21 mouse cellular contexts compared by ENCODE assay signal in genomic region chr4:63154699-63155098, GRCm38 (mm10). TPM values are rescaled to one million over a fixed set of nuclear protein-coding genes. Genes with fewer than 3 reads are reported as not detected.
DNase-seq lines count a peak whose midpoint lies in the region; ATAC-seq and TF ChIP-seq lines count a peak whose summit lies in the region.
"Had no signal": no experiment of that assay in that cellular context is flagged by ENCODE, and none has a peak within 500 bp of the region (broad histone marks: within the 10 kb centered on the region; RNA-seq: fewer than 3 reads in every experiment).

Gene Ambp, minus strand, starts transcription at chr4:63154799.

- H3K9me3 ChIP-seq in intestine, embryonic 14.5 days (ENCODE audit: control insufficient read depth, low read length): no peaks in the 10 kb centered on the region
- H3K9me3 ChIP-seq in intestine, postnatal 0 days (ENCODE audit: control insufficient read depth): no peaks in the 10 kb centered on the region
- H3K9me3 ChIP-seq in liver, embryonic 11.5 days (ENCODE audit: control insufficient read depth, low read length): no peaks in the 10 kb centered on the region
- H3K9me3 ChIP-seq in stomach, embryonic 15.5 days: no peaks in the 10 kb centered on the region
- H3K9me3 ChIP-seq: embryonic facial prominence, embryonic 12.5 days; hindbrain, embryonic 12.5 days; midbrain, embryonic 12.5 days had no signal

- DNase-seq in adrenal gland, postnatal 10 days: no peak
- no peak for DNase-seq in adrenal gland, adult 8-10 months
- DNase-seq in intestine, embryonic 14.5 days (ENCODE audit: low spot score): no peak
- DNase-seq in liver, embryonic 11.5 days (ENCODE audit: low spot score): no peak
- no peak for DNase-seq in gastrocnemius, postnatal 10 days
- no peak for DNase-seq in cerebellum, postnatal 36 days
- DNase-seq: cerebellum, adult 9-10 months; gastrocnemius, postnatal 36 days; heart, postnatal 10 days; lung, postnatal 10 days had no signal

- no peak within 1 kb of the TSS for H3K4me3 ChIP-seq in intestine, embryonic 14.5 days (ENCODE audit: low read depth, low read length)
- no peak within 1 kb of the TSS for H3K4me3 ChIP-seq in intestine, postnatal 0 days (ENCODE audit: low read depth, low read length)
- H3K4me3 ChIP-seq in liver, embryonic 11.5 days (ENCODE audit: low read depth, low read length): peak within 1 kb of the TSS; percentile 48
- no peak within 1 kb of the TSS for H3K4me3 ChIP-seq in stomach, embryonic 15.5 days (replicated peaks)
- H3K4me3 ChIP-seq: embryonic facial prominence, embryonic 12.5 days; hindbrain, embryonic 12.5 days; midbrain, embryonic 12.5 days had no signal

- H3K4me1 ChIP-seq in intestine, embryonic 14.5 days (replicated peaks; ENCODE audit: control insufficient read depth, insufficient read depth, low read length): no peaks in the 10 kb centered on the region
- peaks cover 8% of the 10 kb centered on the region; the same call in 1 of the 2 replicates for H3K4me1 ChIP-seq in intestine, postnatal 0 days (replicated peaks; ENCODE audit: control insufficient read depth, insufficient read depth, low read length)
- H3K4me1 ChIP-seq in liver, embryonic 11.5 days (replicated peaks; ENCODE audit: control insufficient read depth, insufficient read depth, low read length): 0 out of 2 replicates have a peak, but pooled peaks cover 2% of the 10 kb centered on the region
- H3K4me1 ChIP-seq in stomach, embryonic 15.5 days: 0 out of 2 replicates have a peak, but pooled peaks cover 9% of the 10 kb centered on the region
- H3K4me1 ChIP-seq: embryonic facial prominence, embryonic 12.5 days; hindbrain, embryonic 12.5 days; midbrain, embryonic 12.5 days had no signal

- no peaks in the 10 kb centered on the region for H3K36me3 ChIP-seq in intestine, embryonic 14.5 days (ENCODE audit: control insufficient read depth, insufficient read depth, low read length)
- no peaks in the 10 kb centered on the region for H3K36me3 ChIP-seq in intestine, postnatal 0 days (ENCODE audit: control insufficient read depth, insufficient read depth)
- H3K36me3 ChIP-seq in liver, embryonic 11.5 days (ENCODE audit: control insufficient read depth, insufficient read depth, low read length): no peaks in the 10 kb centered on the region
- H3K36me3 ChIP-seq in stomach, embryonic 15.5 days: no peaks in the 10 kb centered on the region
- H3K36me3 ChIP-seq: embryonic facial prominence, embryonic 12.5 days; hindbrain, embryonic 12.5 days; midbrain, embryonic 12.5 days had no signal

- H3K4me2 ChIP-seq in intestine, embryonic 14.5 days (ENCODE audit: low read length): no peak within 1 kb of the TSS
- H3K4me2 ChIP-seq in intestine, postnatal 0 days (replicated peaks; ENCODE audit: low read depth): no peak within 1 kb of the TSS
- H3K4me2 ChIP-seq in liver, embryonic 11.5 days: peak within 1 kb of the TSS; percentile 59
- peak within 1 kb of the TSS; percentile 9 for H3K4me2 ChIP-seq in stomach, embryonic 15.5 days
- H3K4me2 ChIP-seq: embryonic facial prominence, embryonic 12.5 days; hindbrain, embryonic 12.5 days; midbrain, embryonic 12.5 days had no signal

- H3K27ac ChIP-seq in intestine, embryonic 14.5 days (ENCODE audit: low read depth): no peak within 1 kb of the TSS; the same call in 1 of the 2 replicates
- no peak within 1 kb of the TSS for H3K27ac ChIP-seq in intestine, postnatal 0 days (ENCODE audit: low read depth, low read length)
- peak within 1 kb of the TSS; percentile 69 for H3K27ac ChIP-seq in liver, embryonic 11.5 days (ENCODE audit: low read depth, low read length)
- H3K27ac ChIP-seq in stomach, embryonic 15.5 days: no peak within 1 kb of the TSS
- H3K27ac ChIP-seq: embryonic facial prominence, embryonic 12.5 days; hindbrain, embryonic 12.5 days; midbrain, embryonic 12.5 days had no signal

- WGBS in intestine, embryonic 14.5 days: 67% methylated on average over 5 of the region's 5 CpGs
- 62% methylated on average over 5 of the region's 5 CpGs for WGBS in intestine, postnatal 0 days
- WGBS in liver, embryonic 11.5 days: 53% methylated on average over 5 of the region's 5 CpGs
- 62% methylated on average over 5 of the region's 5 CpGs for WGBS in stomach, embryonic 15.5 days

- no peak for ATAC-seq in intestine, embryonic 14.5 days (replicated peaks; ENCODE audit: low FRiP score, low TSS enrichment, low read depth)
- ATAC-seq in intestine, postnatal 0 days: no peak
- ATAC-seq in liver, embryonic 11.5 days (replicated peaks; ENCODE audit: low FRiP score): no peak
- no peak for ATAC-seq in stomach, embryonic 15.5 days (ENCODE audit: insufficient read depth, low FRiP score, low read depth)
- ATAC-seq: activated CD4-positive, CD25-positive, alpha-beta regulatory T cell, adult 4 months; forebrain, embryonic 16.5 days had no signal

- H3K9ac ChIP-seq in intestine, embryonic 14.5 days (ENCODE audit: low read length): no peak within 1 kb of the TSS
- H3K9ac ChIP-seq in intestine, postnatal 0 days (ENCODE audit: low read depth, low read length): no peak within 1 kb of the TSS
- peak within 1 kb of the TSS; percentile 34; the same call in 1 of the 2 replicates for H3K9ac ChIP-seq in liver, embryonic 11.5 days (ENCODE audit: low read depth, low read length)
- no peak within 1 kb of the TSS for H3K9ac ChIP-seq in stomach, embryonic 15.5 days
- H3K9ac ChIP-seq: embryonic facial prominence, embryonic 12.5 days; hindbrain, embryonic 12.5 days; midbrain, embryonic 12.5 days had no signal

- H3K27me3 ChIP-seq in intestine, embryonic 14.5 days (replicated peaks; ENCODE audit: control insufficient read depth, insufficient read depth, low read length): no peaks in the 10 kb centered on the region
- no peaks in the 10 kb centered on the region for H3K27me3 ChIP-seq in intestine, postnatal 0 days (replicated peaks; ENCODE audit: control insufficient read depth, insufficient read depth, low read length)
- no peaks in the 10 kb centered on the region for H3K27me3 ChIP-seq in liver, embryonic 11.5 days (replicated peaks; ENCODE audit: control insufficient read depth, insufficient read depth, low read length)
- no peaks in the 10 kb centered on the region for H3K27me3 ChIP-seq in stomach, embryonic 15.5 days (replicated peaks)
- H3K27me3 ChIP-seq: embryonic facial prominence, embryonic 12.5 days; hindbrain, embryonic 12.5 days; midbrain, embryonic 12.5 days had no signal

- no peak for TF ChIP-seq CTCF in intestine, postnatal 0 days (IDR thresholded peaks at IDR 0.05; ENCODE audit: low read depth)

RNA-seq across cellular contexts. Expression of gene Ambp, which starts in this region (rescaled TPM):
- 100 to 1,000 TPM; 247 to 625 TPM for total RNA-seq in adrenal gland, postnatal 10 days (2021)
- under 1 TPM in 3 of 4 experiments, not detected in 1; 0.28 to 0.83 (median 0.38) TPM for total RNA-seq in adrenal gland, adult 8-10 months (2022)
- polyA plus RNA-seq in intestine, embryonic 14.5 days (2014; fragmentation: Nextera tagmentation; extraction: Ambion mirVana): 17.0 and 53.1 TPM in 2 replicates
- polyA plus RNA-seq in intestine, postnatal 0 days (2015; fragmentation: Nextera tagmentation; extraction: Ambion mirVana): 7.8 and 8.8 TPM in 2 replicates
- polyA plus RNA-seq in liver, embryonic 11.5 days (2014; fragmentation: Nextera tagmentation; extraction: Ambion mirVana): 736 and 748 TPM in 2 replicates
- 156 and 167 TPM in 2 replicates for polyA plus RNA-seq in stomach, embryonic 15.5 days (2015; fragmentation: Nextera tagmentation; extraction: Ambion mirVana)
- 1 to 10 TPM in 1 of 2 experiments, not detected in 1; 1.5 TPM for total RNA-seq in gastrocnemius, postnatal 10 days (2021)
- total RNA-seq: ES-E14; heart, postnatal 10 days; layer of hippocampus, postnatal 14 days; left cerebral cortex, postnatal 14 days had no signal
- polyA plus RNA-seq: activated CD4-positive, CD25-positive, alpha-beta regulatory T cell, adult 4 months; cortical plate, adult 2 months; hindbrain, embryonic 12.5 days; midbrain, embryonic 12.5 days had no signal

Comparison
In these comparisons a context has a peak if more than half of its experiments do, and no peak if none do; other contexts are left out.
1. RNA of gene Ambp (total RNA-seq): 247 to 625 TPM in adrenal gland, postnatal 10 days; 1.5 TPM in gastrocnemius, postnatal 10 days and 0.28 to 0.83 TPM in adrenal gland, adult 8-10 months; every median in the first group is over 10 times any median in the second.
2. H3K4me2 ChIP-seq: peak in liver, embryonic 11.5 days (single experiment) and stomach, embryonic 15.5 days (single experiment); none in intestine, embryonic 14.5 days (single experiment) and intestine, postnatal 0 days (single experiment).